Mouse (Mus musculus) urinary bladder, adult 18-20 months (tissue): ENCODE measurements around the gene Tm4sf5.

Experiments
- DNase-seq, 2 experiments: peaks; one replicate each; pipeline ENCODE4 v3.0.0; 2022; ENCODE audit warnings: low spot score in 2 of 2, mixed read lengths in 2 of 2

Gene Tm4sf5

GRCm38 (mm10) chr11:70541415-70541814 is 36.4 kb downstream of the Tm4sf5 start:
- no peak for DNase-seq

GRCm38 (mm10) chr11:70544496-70544895 is 39.5 kb downstream of the Tm4sf5 start:
- no peak for DNase-seq

- no peak for DNase-seq
These were observed 46.5 kb downstream of the Tm4sf5 start for GRCm38 (mm10) chr11:70551526-70551925.

- DNase-seq, result no peak
These were observed 48.9 kb downstream of the Tm4sf5 start for GRCm38 (mm10) chr11:70553940-70554339.

- DNase-seq, result no peak
These were observed 52.5 kb downstream of the Tm4sf5 start for GRCm38 (mm10) chr11:70557545-70557944.
